Mouse (Mus musculus): ENCODE measurements around the gene Cabp1.

DNA sequence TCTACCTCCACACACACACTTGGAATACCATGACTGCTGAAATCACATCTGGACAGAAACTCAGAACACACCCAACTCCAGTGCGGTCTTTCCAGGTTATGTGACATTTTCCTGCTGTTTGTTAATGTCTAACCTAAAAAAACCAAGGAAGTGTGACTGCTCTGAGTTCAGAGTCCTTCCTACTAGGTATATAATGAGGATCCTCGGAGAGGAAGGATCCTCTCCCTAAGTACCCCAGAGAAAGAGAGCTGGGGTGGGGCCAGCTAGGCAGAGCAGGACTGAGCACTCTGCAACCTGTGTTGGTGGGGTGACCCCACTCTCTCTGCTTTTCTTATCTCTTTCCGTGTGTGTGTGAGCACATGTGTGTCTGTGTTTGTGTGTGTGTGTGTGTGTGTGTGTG, 46.8 kb downstream of the Cabp1 start:
- TF ChIP-seq CTCF (IDR thresholded peaks at IDR 0.05; ENCODE audit: low read depth, low read length): no peak
- TF ChIP-seq TAL1 (conservative IDR thresholded peaks at IDR 0.05; ENCODE audit: low read depth, low read length): no peak
- no peak for TF ChIP-seq GATA1 (IDR thresholded peaks at IDR 0.05; ENCODE audit: borderline replicate concordance, low read length)
- no peak for TF ChIP-seq GATA2 (IDR thresholded peaks at IDR 0.05; ENCODE audit: borderline replicate concordance, low read depth, low read length)
